Mouse (Mus musculus): Measurements from ENCODE around the gene Tbce.

Tbce gene

GRCm38 (mm10) chr13:13965388-13965964, 74.0 kb downstream of the Tbce start:
- DNase-seq, result peak in 1 of 2 experiments; percentile 6

GRCm38 (mm10) chr13:13961046-13961445, 78.4 kb downstream of the Tbce start:
- DNase-seq, result no peak

- DNase-seq, result no peak
Measured at GRCm38 (mm10) chr13:13960211-13960610, 79.2 kb downstream of the Tbce start.

GRCm38 (mm10) chr13:13956686-13957085, 82.8 kb downstream of the Tbce start:
- no peak for DNase-seq

- DNase-seq, result peak; percentile 59 to 69
Measured at GRCm38 (mm10) chr13:13954931-13955330, 84.5 kb downstream of the Tbce start.

GRCm38 (mm10) chr13:13953874-13954832, 85.3 kb downstream of the Tbce start, which contains the start of gene B3galnt2:
Gene B3galnt2, plus strand, starts transcription at chr13:13954469.
- peak; percentile 96 to 97 for DNase-seq

All from kidney, postnatal 4 days (tissue).